Mouse (Mus musculus): ENCODE measurements around the gene Slc25a38.

The Slc25a38 gene

DNA sequence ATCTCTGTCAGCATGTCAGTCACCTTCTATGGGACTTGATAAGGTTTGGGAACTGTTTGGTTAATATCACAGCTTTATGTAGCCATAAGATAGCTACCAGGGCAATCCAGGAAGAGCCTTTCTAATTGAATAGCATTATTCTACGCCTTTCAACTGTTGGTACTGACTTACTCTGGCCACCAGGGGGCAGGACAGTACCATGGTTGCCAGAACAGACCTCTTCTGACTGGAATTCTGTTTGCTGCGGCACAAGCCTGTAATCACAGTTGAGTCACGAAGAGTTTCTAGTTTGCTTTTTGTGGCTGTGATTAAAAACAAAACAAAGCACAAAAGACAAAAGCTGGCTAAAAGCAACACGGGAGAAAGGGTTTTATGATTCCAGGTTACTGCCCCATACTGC lies 30.5 kb downstream of the Slc25a38 start:
- peak; percentile 67 for DNase-seq (ENCODE audit: low read depth, low spot score)

DNA sequence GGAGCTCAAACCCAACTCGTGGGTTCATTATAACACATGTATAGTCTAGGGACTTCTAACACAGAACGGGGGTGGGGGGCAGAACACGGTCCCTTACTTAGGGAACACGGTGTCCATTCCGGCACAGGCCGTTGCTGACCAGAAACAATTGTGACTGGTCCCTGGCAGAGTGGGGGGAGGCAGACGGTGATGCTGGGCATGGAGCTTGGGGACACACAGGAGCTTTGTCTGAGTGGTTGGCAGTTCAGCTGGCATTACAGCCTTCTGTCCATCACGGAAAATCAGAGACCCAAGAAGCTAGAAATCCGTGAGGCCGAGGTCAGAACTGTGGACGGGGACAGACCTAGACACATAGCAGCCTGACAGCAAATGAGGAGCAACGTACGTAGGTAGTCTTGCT lies 34.3 kb downstream of the Slc25a38 start:
- no peak for DNase-seq (ENCODE audit: low read depth, low spot score)

DNA sequence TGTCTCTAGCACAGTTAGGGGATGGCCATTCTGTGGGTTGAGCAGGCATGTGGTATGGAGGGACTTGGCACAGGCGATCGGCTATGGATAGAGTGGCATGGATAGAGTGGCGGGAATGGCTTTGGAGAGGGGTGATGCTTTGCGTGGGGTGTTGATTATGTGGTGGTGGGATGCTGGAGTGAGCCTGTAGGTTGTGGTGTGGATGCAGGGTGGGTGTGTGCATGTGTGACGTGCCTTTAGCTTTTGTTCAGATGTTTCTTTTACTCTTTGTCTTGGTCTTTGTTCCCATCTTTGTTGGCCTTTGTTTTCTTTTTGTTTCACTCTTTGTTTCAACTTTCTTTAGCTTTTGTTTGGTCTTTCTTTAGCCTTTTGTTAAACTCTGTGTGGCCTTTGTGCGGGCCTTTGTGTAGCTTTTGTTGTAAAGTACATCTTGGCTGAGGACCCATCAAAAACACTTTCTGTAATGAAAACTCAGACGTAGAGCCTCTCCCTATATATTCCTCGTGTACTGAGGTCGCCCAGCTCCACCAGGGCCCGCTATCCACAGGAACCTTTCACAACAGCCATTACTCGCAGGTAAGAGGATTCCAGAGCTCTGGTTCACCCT lies 39.2 kb downstream of the Slc25a38 start, which contains the start of gene Mobp:
Gene Mobp (plus strand): TSS at position 486 of the 607 bp plus-strand sequence.
- no peak for DNase-seq (ENCODE audit: low read depth, low spot score)

DNA sequence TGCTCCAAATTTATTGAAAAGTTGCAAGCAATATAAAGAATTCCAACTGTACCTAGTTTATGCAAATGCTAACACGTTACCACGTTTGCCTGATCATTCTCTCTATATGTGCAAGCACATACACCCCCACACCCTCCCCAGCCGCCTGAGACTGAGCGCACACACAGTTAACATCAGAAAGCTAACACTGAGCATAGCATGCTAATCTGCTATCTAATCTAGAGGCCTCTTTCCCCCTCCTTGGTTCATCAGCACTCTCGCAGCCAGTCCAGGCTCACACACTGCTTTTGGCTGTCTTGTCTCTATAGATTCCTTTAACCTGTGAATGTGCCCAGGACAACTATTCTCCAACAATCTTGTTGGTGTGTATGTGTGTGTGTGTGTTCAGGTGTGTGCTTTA lies 41.0 kb downstream of the Slc25a38 start:
- DNase-seq (ENCODE audit: low read depth, low spot score): no peak

DNA sequence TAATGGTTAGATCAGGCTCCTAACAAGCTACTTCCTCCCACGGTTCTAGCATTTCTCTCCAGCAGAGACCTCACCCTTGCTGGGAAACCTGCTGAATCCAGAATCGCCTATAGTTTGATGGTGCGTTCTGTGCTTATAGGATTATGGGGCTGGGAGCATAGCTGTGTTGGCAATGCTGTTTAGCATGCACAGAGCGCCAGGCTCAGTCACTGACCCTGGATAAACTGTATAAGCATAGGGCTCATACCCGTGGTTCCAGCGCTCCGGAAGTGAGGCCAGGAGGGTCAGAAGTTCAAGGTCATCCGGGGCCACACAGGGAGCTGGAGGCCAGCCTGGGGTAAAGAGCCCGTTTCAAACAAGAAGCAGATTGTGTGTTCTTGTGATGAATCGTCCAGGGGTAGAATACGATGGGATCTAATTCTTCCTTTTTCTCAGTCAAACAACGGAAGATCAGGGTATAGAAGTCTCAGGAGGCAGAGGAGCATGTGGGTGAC lies 41.8 kb downstream of the Slc25a38 start:
- DNase-seq (ENCODE audit: low read depth, low spot score): no peak

DNA sequence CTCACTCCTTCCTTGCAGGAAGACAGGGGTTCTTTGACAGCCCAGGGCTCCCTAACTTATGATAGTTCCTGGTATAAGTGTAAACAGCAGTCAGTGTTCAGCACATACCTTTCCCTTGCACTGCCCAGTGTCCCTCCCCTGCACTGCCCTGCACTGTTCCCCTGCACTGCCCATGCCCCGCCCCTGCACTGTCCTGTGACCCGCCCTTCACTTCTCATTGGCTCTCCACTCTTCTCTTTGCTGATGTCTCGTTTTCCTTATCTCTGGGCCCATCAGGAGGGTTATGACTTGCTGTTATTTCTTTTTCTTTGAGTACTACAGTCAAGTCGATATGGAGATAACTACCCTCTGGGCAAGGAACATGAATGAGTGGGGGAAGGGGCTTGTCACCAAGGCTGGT lies 47.9 kb downstream of the Slc25a38 start:
- no peak for DNase-seq (ENCODE audit: low read depth, low spot score)

DNA sequence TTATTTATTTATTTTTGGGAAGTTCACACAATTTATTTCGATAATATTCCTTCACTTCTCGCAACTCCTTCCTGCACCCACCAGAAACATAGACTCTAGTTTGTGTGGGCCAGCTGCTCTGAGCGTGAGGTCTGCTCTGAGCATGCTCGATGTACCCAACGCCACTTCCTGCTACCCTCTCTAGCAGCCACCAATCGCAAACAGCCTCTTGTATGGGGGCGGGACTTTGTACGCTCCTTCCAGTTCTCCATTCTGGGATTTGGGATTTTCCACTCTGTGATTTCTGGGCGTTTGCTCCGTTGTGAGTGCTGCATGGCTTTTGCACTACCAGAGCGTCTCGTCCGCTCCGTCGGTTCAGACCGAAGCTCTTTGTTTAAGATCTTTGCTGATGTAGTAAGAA lies 53.7 kb downstream of the Slc25a38 start:
- DNase-seq (ENCODE audit: low read depth, low spot score): no peak

DNA sequence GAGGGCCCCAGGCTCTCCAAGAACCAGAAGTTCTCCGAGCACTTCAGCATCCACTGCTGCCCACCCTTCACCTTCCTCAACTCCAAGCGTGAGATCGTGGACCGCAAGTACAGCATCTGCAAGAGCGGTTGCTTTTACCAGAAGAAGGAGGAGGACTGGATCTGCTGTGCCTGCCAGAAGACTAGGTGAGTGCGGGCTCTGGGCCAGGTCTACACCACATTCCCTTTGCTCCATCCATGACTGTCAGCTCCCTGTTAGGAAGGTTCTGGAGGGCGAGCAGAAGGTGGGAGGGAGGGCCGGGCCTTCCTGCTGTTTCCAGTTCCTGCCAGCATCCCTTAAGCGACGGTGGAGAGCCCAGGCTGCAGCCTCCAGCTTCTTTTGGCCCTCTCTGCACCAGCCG lies 57.7 kb downstream of the Slc25a38 start:
- DNase-seq (ENCODE audit: low read depth, low spot score): no peak

DNA sequence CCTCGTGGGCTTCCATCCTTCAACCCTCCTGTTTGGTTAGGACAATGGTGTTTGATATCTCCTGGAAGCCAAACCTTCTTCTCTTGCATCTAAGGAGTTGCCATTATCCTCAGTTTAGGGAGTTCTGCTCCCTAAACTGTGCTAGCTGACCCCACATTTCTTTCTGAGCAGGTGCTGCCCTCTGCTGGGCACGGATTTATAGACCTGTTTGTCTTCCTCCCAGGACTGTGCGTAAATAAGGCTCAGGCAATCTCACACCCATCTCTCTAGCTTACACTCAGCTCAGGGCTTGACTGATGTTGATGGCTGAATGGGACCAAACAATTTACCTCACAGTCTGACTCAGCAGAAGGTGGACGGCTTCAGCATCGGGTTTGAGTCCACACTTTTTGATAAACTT lies 61.1 kb downstream of the Slc25a38 start:
- DNase-seq (ENCODE audit: low read depth, low spot score): peak; percentile 53
